Mouse (Mus musculus) erythroblast, embryonic 14.5 days (primary cell): ENCODE measurements around the gene Kiss1r. TPM values are rescaled to one million over a fixed set of nuclear protein-coding genes. Genes with fewer than 3 reads are reported as not detected.

Experiments
- H3K27me3 ChIP-seq: 2 replicates; pipeline ENCODE4 v1.6.1; 2012; ENCODE audit warnings: inconsistent platforms; ENCODE audit not compliant: control insufficient read depth
- H3K36me3 ChIP-seq: 2 replicates; pipeline ENCODE4 v1.6.1; 2012; ENCODE audit warnings: mild to moderate bottlenecking, inconsistent platforms; ENCODE audit not compliant: control insufficient read depth
- H3K4me1 ChIP-seq: 2 replicates; pipeline ENCODE4 v1.6.1; 2012; ENCODE audit warnings: inconsistent platforms; ENCODE audit not compliant: control insufficient read depth
- H3K4me3 ChIP-seq: replicated peaks from 2 replicates; pipeline ENCODE3; 2012; ENCODE audit warnings: moderate library complexity, mild to moderate bottlenecking, inconsistent platforms
- H3K9me3 ChIP-seq: 2 replicates; pipeline ENCODE4 v1.6.1; 2012; ENCODE audit warnings: low read length, inconsistent platforms, mixed read lengths; ENCODE audit not compliant: control insufficient read depth
- GATA1 ChIP-seq: IDR thresholded peaks from 2 replicates; pipeline ENCODE4 v1.6.1; 2012; ENCODE audit warnings: low read length, inconsistent platforms, mixed read lengths
- TAL1 ChIP-seq: IDR thresholded peaks from 3 replicates; pipeline ENCODE4 v1.6.1; 2012; ENCODE audit warnings: low read length, inconsistent platforms, mixed read lengths
- polyA plus RNA-seq: library from polyadenylated mRNA; stranded (reverse); fragments of >175 nt; gene quantifications from 2 replicates; pipeline ENCODE4 v1.2.3, GENCODE M21; 2012

Gene Kiss1r
- polyA plus RNA-seq: 0.01 TPM in 1 of 2 replicates, not detected in the other

DNA sequence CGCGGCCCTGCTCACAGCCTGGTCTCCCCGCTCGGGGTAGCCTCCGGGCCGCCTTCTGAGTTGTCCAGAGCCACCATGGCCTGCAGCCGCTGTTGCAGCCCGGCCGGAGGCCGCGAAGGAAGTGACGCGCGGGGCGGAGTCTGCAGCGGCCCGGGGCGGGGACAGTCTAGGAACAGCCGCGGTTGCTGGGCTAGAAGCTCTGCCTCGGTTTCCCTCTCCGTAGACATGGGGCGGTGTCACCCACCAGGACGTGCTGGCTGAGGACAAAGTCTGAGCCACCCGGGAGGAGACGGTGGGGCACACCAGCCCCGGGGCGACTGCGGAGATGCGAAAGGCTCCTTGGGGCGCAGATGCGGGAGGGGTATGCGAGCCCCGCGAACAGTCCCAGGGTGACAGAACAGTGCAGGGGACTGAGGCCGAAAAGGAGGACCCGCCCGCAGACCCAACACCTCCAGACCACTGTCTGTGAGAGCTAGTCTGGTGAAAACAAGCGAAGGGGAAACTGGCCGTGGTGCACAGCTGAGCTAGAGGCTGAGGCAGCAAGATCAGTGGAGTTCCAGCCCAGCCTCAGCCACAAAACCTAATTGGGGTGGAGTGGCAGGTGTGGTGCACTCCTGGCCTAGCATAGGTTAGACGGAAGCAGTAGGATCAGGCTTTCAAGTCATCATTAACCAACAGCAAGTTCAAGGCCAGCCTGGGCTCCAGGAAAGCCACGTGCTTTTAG lies at the start of gene Kiss1r:
TSS of gene Kiss1r (plus strand) at position 164 of the 724 bp plus-strand sequence.
- Histone ChIP-seq H3K27me3 (peaks cover 52% of the 10 kb centered on the region), H3K9me3 (peaks cover 15% of the 10 kb centered on the region), H3K4me1 (peaks cover 93% of the 10 kb centered on the region), H3K36me3 (peaks cover 16% of the 10 kb centered on the region), H3K4me3 (peak within 1 kb of the TSS; percentile 83)
- no peak for TF ChIP-seq GATA1
- no peak for TF ChIP-seq TAL1

DNA sequence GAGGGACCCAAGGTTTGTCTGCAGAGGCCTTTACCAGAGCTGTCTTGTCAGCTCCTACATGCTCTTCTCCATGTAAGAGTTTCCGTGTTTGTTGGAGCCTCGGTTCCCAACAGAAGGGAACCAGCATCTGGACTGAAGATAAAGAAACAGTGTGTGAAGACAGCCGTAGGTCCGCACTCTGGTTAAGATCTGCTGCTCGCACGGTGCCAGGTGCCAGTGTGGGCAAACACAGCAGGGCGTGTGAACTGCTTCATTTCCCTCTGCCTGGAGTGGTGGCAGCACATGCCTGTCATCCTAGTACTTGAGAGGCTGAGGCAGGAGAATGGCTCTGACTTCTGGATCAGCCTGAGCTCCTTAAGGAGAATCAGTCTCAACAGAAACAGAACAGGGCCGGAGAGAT lies 44.9 kb upstream of the Kiss1r start:
- Histone ChIP-seq H3K4me1 (peaks cover 10% of the 10 kb centered on the region), H3K9me3 (no peaks in the 10 kb centered on the region), H3K36me3 (no peaks in the 10 kb centered on the region), H3K27me3 (peaks cover 39% of the 10 kb centered on the region), H3K4me3 (no peak overlapping the region)
- TF ChIP-seq GATA1 (no peak), TAL1 (no peak)

DNA sequence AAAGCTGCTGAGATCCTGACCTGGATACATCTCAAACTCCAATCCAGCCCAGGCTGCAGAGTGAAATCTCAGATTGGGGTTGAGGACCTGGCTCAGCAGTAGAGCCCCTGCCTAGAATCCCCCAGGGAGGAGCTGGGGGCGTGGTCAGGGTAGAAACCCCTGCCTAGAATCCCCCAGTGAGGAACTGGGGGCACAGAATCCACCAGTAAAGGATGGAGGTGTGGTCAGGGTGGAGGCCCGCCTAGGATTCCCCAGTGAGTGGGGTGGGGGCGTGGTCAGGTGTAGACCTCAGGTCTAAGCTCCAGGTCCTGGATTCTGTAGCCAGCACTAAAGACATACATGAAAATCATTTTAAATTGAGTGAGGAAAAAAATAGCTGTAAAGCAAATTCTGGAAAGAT lies 43.9 kb upstream of the Kiss1r start:
- no peaks in the 10 kb centered on the region for H3K36me3 ChIP-seq
- peaks cover 19% of the 10 kb centered on the region for H3K4me1 ChIP-seq
- peaks cover 49% of the 10 kb centered on the region for H3K27me3 ChIP-seq
- no peak overlapping the region for H3K4me3 ChIP-seq
- H3K9me3 ChIP-seq: no peaks in the 10 kb centered on the region
- TF ChIP-seq GATA1 (no peak), TAL1 (no peak)

DNA sequence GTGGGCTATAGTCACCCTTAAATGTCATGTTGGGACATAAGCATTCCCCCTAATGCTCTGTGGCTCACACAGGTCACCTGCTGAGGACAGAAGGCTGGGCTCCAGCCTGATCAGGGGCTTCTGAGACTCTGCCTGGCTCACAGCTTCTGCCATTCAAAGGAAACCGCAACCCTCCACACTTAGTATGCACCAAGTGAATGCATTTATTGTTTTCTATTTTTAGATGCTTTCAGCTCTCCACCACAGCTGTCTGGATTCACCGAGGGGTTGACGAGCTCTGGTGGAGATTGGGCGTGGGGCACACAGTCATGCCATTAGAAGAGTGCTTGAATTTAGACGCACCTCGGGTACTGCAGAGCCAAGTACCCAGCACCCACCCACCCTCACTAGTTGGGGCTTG lies 43.5 kb upstream of the Kiss1r start:
- H3K9me3 ChIP-seq: no peaks in the 10 kb centered on the region
- H3K36me3 ChIP-seq: no peaks in the 10 kb centered on the region
- H3K4me1 ChIP-seq: peaks cover 21% of the 10 kb centered on the region
- TF ChIP-seq TAL1 (no peak), GATA1 (no peak)
- H3K4me3 ChIP-seq: no peak overlapping the region
- peaks cover 54% of the 10 kb centered on the region for H3K27me3 ChIP-seq

DNA sequence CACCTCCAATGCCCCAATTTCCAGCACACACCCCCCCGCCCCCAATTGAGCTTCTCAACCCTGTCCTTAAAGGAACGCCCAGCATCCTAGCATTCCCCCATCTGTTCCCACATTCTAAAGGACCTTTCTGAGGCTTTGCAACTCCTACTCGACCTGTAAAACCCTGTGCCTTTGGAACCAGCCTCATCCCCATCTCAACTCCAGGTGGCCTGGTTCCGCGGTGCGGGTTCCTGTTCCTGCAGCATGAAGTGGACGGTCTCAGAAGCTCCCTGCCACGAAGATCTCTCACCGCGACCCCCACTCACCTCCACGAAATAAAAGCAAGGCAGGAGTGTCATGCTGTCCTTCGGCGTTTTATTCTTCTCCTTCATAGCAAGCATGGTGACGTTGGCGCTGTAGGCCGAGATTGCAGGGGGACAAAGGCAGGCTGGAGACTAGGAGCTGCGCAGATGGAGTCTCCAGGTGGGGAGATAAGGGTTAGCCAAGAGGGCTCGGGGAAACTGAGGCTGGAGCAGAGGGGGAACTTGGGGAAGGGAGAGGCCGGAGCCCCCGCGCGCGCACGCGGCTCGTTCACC lies 43.0 kb upstream of the Kiss1r start:
- Histone ChIP-seq H3K9me3 (no peaks in the 10 kb centered on the region), H3K27me3 (peaks cover 58% of the 10 kb centered on the region), H3K4me1 (peaks cover 21% of the 10 kb centered on the region), H3K36me3 (no peaks in the 10 kb centered on the region), H3K4me3 (peak overlapping the region; percentile 40)
- TF ChIP-seq GATA1 (no peak), TAL1 (no peak)

DNA sequence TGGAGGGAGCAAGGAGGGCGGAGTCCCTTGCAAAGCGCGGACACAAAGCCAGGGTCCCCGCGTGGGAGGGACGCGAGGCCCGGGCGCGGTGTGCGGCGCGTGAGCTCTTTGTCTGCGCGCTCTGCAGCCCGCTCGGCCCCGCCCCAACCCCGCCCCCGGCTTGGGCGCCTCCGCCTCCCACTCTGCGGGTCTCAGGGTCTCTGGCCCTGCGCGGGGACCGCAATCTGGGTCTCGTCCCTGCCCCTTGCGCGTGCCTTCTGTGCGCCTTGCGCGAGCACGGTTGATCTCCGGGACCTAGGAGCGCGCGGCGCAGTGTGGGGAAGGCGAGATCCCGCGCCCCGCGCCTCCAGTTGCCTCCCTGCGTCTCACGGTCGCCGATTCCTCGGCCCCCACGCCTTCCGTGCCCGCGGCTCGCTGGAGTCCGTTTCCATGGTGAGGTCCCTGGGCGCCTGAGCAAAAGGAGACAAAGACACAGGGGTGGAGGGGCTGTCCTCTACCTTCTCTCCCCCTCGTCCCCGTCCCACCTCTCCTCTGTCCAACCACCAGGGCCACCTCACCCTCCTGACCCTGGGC lies 42.4 kb upstream of the Kiss1r start, which contains the start of the genes Prtn3 and Plppr3:
TSS of gene Prtn3 (plus strand) at position 187 of the 573 bp plus-strand sequence.
TSS of gene Plppr3 (minus strand) at position 345 of the 573 bp plus-strand sequence.
- H3K36me3 ChIP-seq: no peaks in the 10 kb centered on the region
- no peaks in the 10 kb centered on the region for H3K9me3 ChIP-seq
- H3K4me1 ChIP-seq: peaks cover 21% of the 10 kb centered on the region
- TF ChIP-seq TAL1 (no peak), GATA1 (no peak)
- peak within 1 kb of the TSS; percentile 40 for H3K4me3 ChIP-seq
- H3K27me3 ChIP-seq: peaks cover 60% of the 10 kb centered on the region

DNA sequence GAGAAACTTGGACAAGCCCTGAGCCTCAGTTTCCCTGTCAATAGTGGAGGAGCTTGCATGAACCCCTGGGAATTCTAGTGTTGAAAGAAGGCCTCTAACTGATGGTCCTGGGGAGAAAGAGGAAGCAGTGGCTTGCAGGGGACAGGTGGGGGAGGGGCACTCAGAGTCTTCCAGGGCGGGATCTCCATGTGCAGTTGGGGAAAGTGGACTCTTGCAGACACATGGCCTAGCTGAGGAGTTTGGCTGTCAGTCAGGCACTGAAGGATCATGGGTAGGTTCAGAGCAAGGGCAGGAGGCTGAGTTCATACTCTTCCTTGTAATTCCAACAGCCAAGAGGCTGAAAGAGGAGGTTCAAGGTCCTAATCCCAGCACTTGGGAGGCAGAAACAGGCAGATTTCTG lies 39.6 kb upstream of the Kiss1r start:
- Histone ChIP-seq H3K27me3 (peaks cover 76% of the 10 kb centered on the region), H3K4me3 (no peak overlapping the region), H3K4me1 (peaks cover 43% of the 10 kb centered on the region), H3K9me3 (no peaks in the 10 kb centered on the region), H3K36me3 (no peaks in the 10 kb centered on the region)
- TF ChIP-seq TAL1 (no peak), GATA1 (no peak)

DNA sequence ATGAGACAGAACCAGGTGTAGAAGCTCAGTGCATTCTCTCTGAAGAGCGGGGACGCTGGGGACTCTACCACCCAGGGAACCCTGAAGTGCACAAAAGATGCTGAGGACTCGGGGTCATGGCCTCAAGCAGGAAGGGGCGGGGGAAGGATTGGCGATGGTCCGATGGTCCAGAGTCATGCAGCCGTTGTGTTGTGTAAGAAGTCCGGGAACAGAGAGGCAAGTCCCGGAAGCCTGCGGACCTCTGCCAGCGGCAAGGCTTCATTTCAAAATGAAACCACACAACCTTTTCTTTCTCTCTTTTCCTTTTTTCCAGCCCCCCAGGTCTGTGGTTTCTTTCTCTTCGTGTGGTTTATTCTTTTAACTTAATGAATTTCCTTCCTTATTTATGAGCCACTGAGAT lies 39.0 kb upstream of the Kiss1r start:
- H3K27me3 ChIP-seq: peaks cover 77% of the 10 kb centered on the region
- H3K4me1 ChIP-seq: peaks cover 48% of the 10 kb centered on the region
- TF ChIP-seq TAL1: no peak
- TF ChIP-seq GATA1: no peak
- no peak overlapping the region for H3K4me3 ChIP-seq
- no peaks in the 10 kb centered on the region for H3K9me3 ChIP-seq
- H3K36me3 ChIP-seq: no peaks in the 10 kb centered on the region

DNA sequence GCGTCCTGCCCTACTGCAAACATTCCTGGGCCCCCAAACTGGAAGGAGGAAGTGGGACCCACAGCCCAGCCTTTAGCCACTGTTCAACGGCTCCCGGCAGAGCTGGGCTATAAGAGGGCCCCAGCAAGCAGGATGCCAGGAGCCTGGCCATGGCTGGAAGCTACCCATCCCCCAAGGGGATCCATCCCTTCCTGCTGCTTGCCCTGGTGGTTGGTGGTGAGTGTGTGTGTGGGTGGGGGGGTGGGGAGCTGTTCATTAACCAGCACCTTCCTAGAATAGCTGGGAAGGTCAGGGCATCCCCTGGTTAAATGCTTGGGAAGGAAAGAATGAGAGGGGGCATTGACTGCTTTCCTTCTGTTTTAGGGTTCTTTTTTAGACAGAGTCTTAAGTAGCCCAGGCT lies 37.2 kb upstream of the Kiss1r start:
- Histone ChIP-seq H3K36me3 (no peaks in the 10 kb centered on the region), H3K4me3 (no peak overlapping the region), H3K9me3 (no peaks in the 10 kb centered on the region), H3K4me1 (peaks cover 41% of the 10 kb centered on the region), H3K27me3 (peaks cover 67% of the 10 kb centered on the region)
- TF ChIP-seq TAL1: no peak
